Mouse (Mus musculus): Measurements from ENCODE around the gene Ttll5.

Ttll5 gene

GRCm38 (mm10) chr12:86017360-86017759 is 192.9 kb downstream of the Ttll5 start:
- DNase-seq, result no peak

- no peak for DNase-seq
These were observed 197.1 kb downstream of the Ttll5 start for GRCm38 (mm10) chr12:86021583-86021982.

GRCm38 (mm10) chr12:86022282-86022984 is 198.0 kb downstream of the Ttll5 start:
- DNase-seq, result no peak

- DNase-seq, result peak; percentile 63
These were observed 198.8 kb downstream of the Ttll5 start for GRCm38 (mm10) chr12:86023081-86023871.

GRCm38 (mm10) chr12:86024426-86024825 is 200.0 kb downstream of the Ttll5 start:
- DNase-seq, result peak; percentile 60

GRCm38 (mm10) chr12:86025480-86025879 is 201.0 kb downstream of the Ttll5 start:
- DNase-seq, result no peak

GRCm38 (mm10) chr12:86027000-86027399 is 202.5 kb downstream of the Ttll5 start:
- DNase-seq, result no peak

GRCm38 (mm10) chr12:86027747-86028146 is 203.3 kb downstream of the Ttll5 start:
- DNase-seq, result no peak

GRCm38 (mm10) chr12:86030932-86031331 is 206.5 kb downstream of the Ttll5 start:
- no peak for DNase-seq

- DNase-seq, result no peak
These were observed 211.1 kb downstream of the Ttll5 start for GRCm38 (mm10) chr12:86035586-86035985.

GRCm38 (mm10) chr12:86036368-86037166 is 212.1 kb downstream of the Ttll5 start:
- DNase-seq, result no peak

- no peak for DNase-seq
These were observed 212.9 kb downstream of the Ttll5 start for GRCm38 (mm10) chr12:86037235-86037921.

GRCm38 (mm10) chr12:86039078-86039477 is 214.6 kb downstream of the Ttll5 start:
- no peak for DNase-seq

- no peak for DNase-seq
These were observed 215.3 kb downstream of the Ttll5 start for GRCm38 (mm10) chr12:86039751-86040150.

- DNase-seq, result no peak
These were observed 221.7 kb downstream of the Ttll5 start for GRCm38 (mm10) chr12:86046141-86046540.

GRCm38 (mm10) chr12:86046776-86047175 is 222.3 kb downstream of the Ttll5 start:
- no peak for DNase-seq

GRCm38 (mm10) chr12:86047376-86047775 is 222.9 kb downstream of the Ttll5 start:
- no peak for DNase-seq

GRCm38 (mm10) chr12:86049813-86050212 is 225.4 kb downstream of the Ttll5 start:
- no peak for DNase-seq

- no peak for DNase-seq
These were observed 227.0 kb downstream of the Ttll5 start for GRCm38 (mm10) chr12:86051477-86051876.

GRCm38 (mm10) chr12:86055306-86055705 is 230.8 kb downstream of the Ttll5 start:
- no peak for DNase-seq

- no peak for DNase-seq
These were observed 232.5 kb downstream of the Ttll5 start for GRCm38 (mm10) chr12:86056976-86057375.

- DNase-seq, result no peak
These were observed 233.1 kb downstream of the Ttll5 start for GRCm38 (mm10) chr12:86057516-86057915.

- DNase-seq, result peak; percentile 30
These were observed 234.9 kb downstream of the Ttll5 start for GRCm38 (mm10) chr12:86059341-86059740.
